Mouse (Mus musculus) stomach, postnatal 0 days (tissue): ENCODE data around the gene Bicd2.

ENCODE experiments used
- CTCF ChIP-seq: IDR thresholded peaks from 2 replicates; pipeline ENCODE4 v1.5.1; 2016; ENCODE audit warnings: antibody characterized with exemption, low read depth, mild to moderate bottlenecking, moderate library complexity
- EP300 ChIP-seq: optimal IDR thresholded peaks from 2 replicates; pipeline ENCODE3; 2016; ENCODE audit warnings: antibody characterized with exemption

- TF ChIP-seq CTCF, result no peak
- no peak for TF ChIP-seq EP300
Observed at GRCm38 (mm10) chr13:49369404-49369803, 28.0 kb downstream of the Bicd2 start.
